Mouse (Mus musculus): ENCODE data around the gene Arhgap1. TPM values are rescaled to one million over a fixed set of nuclear protein-coding genes. Genes with fewer than 3 reads are reported as not detected.

Gene Arhgap1
- polyA plus RNA-seq, 1 experiment = 85.6 TPM

DNA sequence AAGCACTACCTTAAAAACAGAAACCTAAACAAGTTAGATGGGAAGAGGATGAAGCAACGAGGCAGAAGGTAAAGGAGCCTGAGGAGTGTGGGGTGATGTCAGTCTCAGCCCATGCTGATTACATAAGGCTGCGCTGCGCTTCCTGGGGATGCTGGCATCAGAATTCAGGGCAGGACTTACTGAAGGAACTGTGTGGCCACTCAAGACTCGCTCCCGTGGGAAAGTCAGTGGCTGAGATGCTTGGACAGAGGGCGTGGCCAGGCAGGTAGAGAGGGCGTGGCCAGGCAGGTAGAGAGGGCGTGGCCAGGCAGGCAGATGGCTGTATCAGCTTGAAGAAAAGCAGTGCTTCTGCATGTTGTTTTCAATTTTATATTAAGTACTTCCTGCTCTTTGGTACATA is 34.3 kb downstream of the Arhgap1 start:
- Histone ChIP-seq H3K9ac (ENCODE audit: low read depth, poor library complexity, severe bottlenecking) (no peak overlapping the region), H3K9me3 (replicated peaks; ENCODE audit: control insufficient read depth, insufficient read depth, low read length, poor library complexity, severe bottlenecking) (no peaks in the 10 kb centered on the region), H3K27ac (ENCODE audit: insufficient read depth, low read length) (no peak overlapping the region), H3K36me3 (ENCODE audit: control insufficient read depth, insufficient read depth, low read length, poor library complexity, severe bottlenecking) (peaks cover 36% of the 10 kb centered on the region), H3K4me3 (ENCODE audit: low read depth, low read length) (no peak overlapping the region), H3K27me3 (ENCODE audit: control insufficient read depth, insufficient read depth, low read length, poor library complexity, severe bottlenecking) (no peaks in the 10 kb centered on the region), H3K4me1 (ENCODE audit: control insufficient read depth, insufficient read depth, low read length) (no peaks in the 10 kb centered on the region)
- TF ChIP-seq POLR2A (IDR thresholded peaks at IDR 0.05; ENCODE audit: insufficient read depth, low read length) (no peak), EP300 (IDR thresholded peaks at IDR 0.05; ENCODE audit: insufficient read depth, low read depth, low read length) (no peak), CTCF (IDR thresholded peaks at IDR 0.05; ENCODE audit: low read depth, low read length) (no peak)

GRCm38 (mm10) chr2:91689452-91689851 is 39.8 kb downstream of the Arhgap1 start:
- no peak for TF ChIP-seq POLR2A (IDR thresholded peaks at IDR 0.05; ENCODE audit: insufficient read depth, low read length)
- no peak for TF ChIP-seq CTCF (IDR thresholded peaks at IDR 0.05; ENCODE audit: low read depth, low read length)
- TF ChIP-seq EP300 (IDR thresholded peaks at IDR 0.05; ENCODE audit: insufficient read depth, low read depth, low read length) = no peak
- peaks cover 41% of the 10 kb centered on the region for H3K36me3 ChIP-seq (ENCODE audit: control insufficient read depth, insufficient read depth, low read length, poor library complexity, severe bottlenecking)
- H3K9ac ChIP-seq (ENCODE audit: low read depth, poor library complexity, severe bottlenecking) = no peak overlapping the region
- H3K4me3 ChIP-seq (ENCODE audit: low read depth, low read length) = no peak overlapping the region
- H3K9me3 ChIP-seq (replicated peaks; ENCODE audit: control insufficient read depth, insufficient read depth, low read length, poor library complexity, severe bottlenecking) = no peaks in the 10 kb centered on the region
- H3K4me1 ChIP-seq (ENCODE audit: control insufficient read depth, insufficient read depth, low read length) = no peaks in the 10 kb centered on the region
- no peak overlapping the region for H3K27ac ChIP-seq (ENCODE audit: insufficient read depth, low read length)
- no peaks in the 10 kb centered on the region for H3K27me3 ChIP-seq (ENCODE audit: control insufficient read depth, insufficient read depth, low read length, poor library complexity, severe bottlenecking)

DNA sequence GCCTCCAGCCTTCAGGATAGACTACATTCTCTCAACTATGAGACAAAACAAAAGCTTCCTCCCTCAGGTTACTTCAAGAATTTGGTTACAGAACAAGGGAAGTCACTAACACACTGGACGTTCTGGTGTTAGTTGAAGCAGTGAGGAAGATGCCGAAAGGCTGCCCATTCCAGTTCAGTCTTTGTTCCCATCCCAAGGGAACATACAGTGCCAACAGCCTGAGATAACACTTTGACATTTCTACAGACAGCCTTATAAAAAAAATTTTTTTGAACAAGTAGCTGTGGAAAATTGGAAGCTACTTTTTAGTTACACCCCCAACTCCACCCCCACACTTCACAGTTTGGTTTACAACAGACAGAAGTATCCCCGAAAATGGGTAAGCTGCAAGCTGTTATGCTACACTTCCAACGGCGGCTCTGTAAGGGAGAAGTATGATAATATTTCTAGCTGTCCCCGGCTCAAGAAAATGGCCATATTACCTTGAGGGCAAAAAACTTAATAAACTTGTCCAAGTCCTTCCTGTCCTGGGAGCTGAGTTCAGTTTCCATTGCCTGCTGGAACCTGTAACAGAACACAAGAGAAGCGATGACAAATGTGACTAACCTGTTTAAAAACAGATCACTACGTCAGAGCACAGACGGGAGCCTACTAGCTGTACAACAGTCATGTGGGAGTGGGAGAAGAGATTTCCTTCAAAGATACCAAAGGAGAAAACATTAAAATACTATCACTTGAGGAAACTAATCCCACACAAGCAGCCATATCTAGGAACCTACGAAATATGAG is 46.0 kb downstream of the Arhgap1 start:
- TF ChIP-seq POLR2A (IDR thresholded peaks at IDR 0.05; ENCODE audit: insufficient read depth, low read length) (no peak), CTCF (IDR thresholded peaks at IDR 0.05; ENCODE audit: low read depth, low read length) (no peak), EP300 (IDR thresholded peaks at IDR 0.05; ENCODE audit: insufficient read depth, low read depth, low read length) (no peak)
- Histone ChIP-seq H3K27ac (ENCODE audit: insufficient read depth, low read length) (no peak overlapping the region), H3K27me3 (ENCODE audit: control insufficient read depth, insufficient read depth, low read length, poor library complexity, severe bottlenecking) (no peaks in the 10 kb centered on the region), H3K9ac (ENCODE audit: low read depth, poor library complexity, severe bottlenecking) (no peak overlapping the region), H3K4me1 (ENCODE audit: control insufficient read depth, insufficient read depth, low read length) (no peaks in the 10 kb centered on the region), H3K36me3 (ENCODE audit: control insufficient read depth, insufficient read depth, low read length, poor library complexity, severe bottlenecking) (peaks cover 23% of the 10 kb centered on the region), H3K4me3 (ENCODE audit: low read depth, low read length) (no peak overlapping the region), H3K9me3 (replicated peaks; ENCODE audit: control insufficient read depth, insufficient read depth, low read length, poor library complexity, severe bottlenecking) (no peaks in the 10 kb centered on the region)

DNA sequence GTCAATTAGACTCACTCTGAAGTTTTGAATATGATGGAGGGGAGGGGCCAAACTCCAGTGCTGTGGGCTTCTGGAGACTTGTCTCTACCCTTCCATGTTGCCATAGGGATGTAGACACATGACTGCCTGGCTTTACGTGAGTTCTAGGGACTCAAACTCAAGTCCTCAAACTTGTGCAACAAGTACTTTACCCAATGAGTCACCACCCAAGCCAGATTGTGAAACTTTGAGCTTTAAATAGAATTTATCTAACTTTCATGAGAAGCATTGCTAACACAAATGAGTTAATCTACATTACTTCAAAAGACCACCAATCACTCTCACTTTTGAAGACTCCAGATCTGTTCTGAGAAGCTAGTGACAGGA is 46.5 kb downstream of the Arhgap1 start:
- Histone ChIP-seq H3K27ac (ENCODE audit: insufficient read depth, low read length) (no peak overlapping the region), H3K4me1 (ENCODE audit: control insufficient read depth, insufficient read depth, low read length) (no peaks in the 10 kb centered on the region)
- TF ChIP-seq POLR2A (IDR thresholded peaks at IDR 0.05; ENCODE audit: insufficient read depth, low read length) (no peak), CTCF (IDR thresholded peaks at IDR 0.05; ENCODE audit: low read depth, low read length) (no peak), EP300 (IDR thresholded peaks at IDR 0.05; ENCODE audit: insufficient read depth, low read depth, low read length) (no peak)

GRCm38 (mm10) chr2:91699225-91699624 is 49.6 kb downstream of the Arhgap1 start:
- peaks cover 13% of the 10 kb centered on the region for H3K36me3 ChIP-seq (ENCODE audit: control insufficient read depth, insufficient read depth, low read length, poor library complexity, severe bottlenecking)
- no peak overlapping the region for H3K9ac ChIP-seq (ENCODE audit: low read depth, poor library complexity, severe bottlenecking)
- no peaks in the 10 kb centered on the region for H3K27me3 ChIP-seq (ENCODE audit: control insufficient read depth, insufficient read depth, low read length, poor library complexity, severe bottlenecking)
- H3K9me3 ChIP-seq (replicated peaks; ENCODE audit: control insufficient read depth, insufficient read depth, low read length, poor library complexity, severe bottlenecking) = no peaks in the 10 kb centered on the region
- TF ChIP-seq POLR2A (IDR thresholded peaks at IDR 0.05; ENCODE audit: insufficient read depth, low read length) (no peak), EP300 (IDR thresholded peaks at IDR 0.05; ENCODE audit: insufficient read depth, low read depth, low read length) (no peak), CTCF (IDR thresholded peaks at IDR 0.05; ENCODE audit: low read depth, low read length) (no peak)
- H3K27ac ChIP-seq (ENCODE audit: insufficient read depth, low read length) = no peak overlapping the region
- no peaks in the 10 kb centered on the region for H3K4me1 ChIP-seq (ENCODE audit: control insufficient read depth, insufficient read depth, low read length)
- no peak overlapping the region for H3K4me3 ChIP-seq (ENCODE audit: low read depth, low read length)

More for the DNA sequence above, 46.5 kb downstream of the Arhgap1 start:
- H3K9me3 ChIP-seq (replicated peaks; ENCODE audit: control insufficient read depth, insufficient read depth, low read length, poor library complexity, severe bottlenecking) = no peaks in the 10 kb centered on the region
- peaks cover 22% of the 10 kb centered on the region for H3K36me3 ChIP-seq (ENCODE audit: control insufficient read depth, insufficient read depth, low read length, poor library complexity, severe bottlenecking)
- no peaks in the 10 kb centered on the region for H3K27me3 ChIP-seq (ENCODE audit: control insufficient read depth, insufficient read depth, low read length, poor library complexity, severe bottlenecking)
- no peak overlapping the region for H3K9ac ChIP-seq (ENCODE audit: low read depth, poor library complexity, severe bottlenecking)
- H3K4me3 ChIP-seq (ENCODE audit: low read depth, low read length) = no peak overlapping the region

DNA sequence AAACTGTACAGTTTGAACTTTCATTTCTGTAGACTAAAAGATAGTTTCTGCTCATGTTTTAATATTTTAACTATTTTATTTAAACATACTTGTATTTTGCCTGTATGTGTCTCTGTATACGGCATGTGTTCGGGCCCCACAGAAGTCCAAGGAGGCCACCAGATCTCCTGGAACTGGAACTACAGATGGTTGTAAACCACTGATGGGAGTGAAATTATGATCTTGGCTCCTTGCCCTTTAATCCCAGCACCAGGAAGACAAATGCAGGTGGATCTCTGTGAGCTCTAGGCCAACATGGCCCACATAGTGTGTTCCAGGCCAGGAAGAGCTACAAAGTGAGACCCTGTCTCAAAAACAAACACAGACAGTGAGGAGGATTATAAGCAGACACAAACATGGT is 51.7 kb downstream of the Arhgap1 start:
- no peak overlapping the region for H3K27ac ChIP-seq (ENCODE audit: insufficient read depth, low read length)
- no peak for TF ChIP-seq EP300 (IDR thresholded peaks at IDR 0.05; ENCODE audit: insufficient read depth, low read depth, low read length)
- no peak for TF ChIP-seq POLR2A (IDR thresholded peaks at IDR 0.05; ENCODE audit: insufficient read depth, low read length)
- no peak for TF ChIP-seq CTCF (IDR thresholded peaks at IDR 0.05; ENCODE audit: low read depth, low read length)
- no peaks in the 10 kb centered on the region for H3K9me3 ChIP-seq (replicated peaks; ENCODE audit: control insufficient read depth, insufficient read depth, low read length, poor library complexity, severe bottlenecking)
- no peaks in the 10 kb centered on the region for H3K4me1 ChIP-seq (ENCODE audit: control insufficient read depth, insufficient read depth, low read length)
- no peaks in the 10 kb centered on the region for H3K27me3 ChIP-seq (ENCODE audit: control insufficient read depth, insufficient read depth, low read length, poor library complexity, severe bottlenecking)
- H3K4me3 ChIP-seq (ENCODE audit: low read depth, low read length) = no peak overlapping the region
- H3K9ac ChIP-seq (ENCODE audit: low read depth, poor library complexity, severe bottlenecking) = no peak overlapping the region
- peaks cover 2% of the 10 kb centered on the region for H3K36me3 ChIP-seq (ENCODE audit: control insufficient read depth, insufficient read depth, low read length, poor library complexity, severe bottlenecking)

Measured in ES-Bruce4 (cell line).